Mouse (Mus musculus) lung, embryonic 14.5 days (tissue): ENCODE data around the gene Hist1h2aa. TPM values are rescaled to one million over a fixed set of nuclear protein-coding genes. Genes with fewer than 3 reads are reported as not detected.

Experiments
- ATAC-seq: fragments of 200-750 bp; cut with Nextera tagmentation; 2 replicates; pipeline ENCODE4 v1.8.0; 2017; ENCODE audit warnings: mild to moderate bottlenecking, moderate TSS enrichment, moderate library complexity; ENCODE audit not compliant: insufficient read depth
- DNase-seq: peaks from one replicate; pipeline ENCODE4 v3.0.0-alpha.2; 2015
- H3K27ac ChIP-seq: fragments of 300-500 bp; sonication (generic); 2 replicates; pipeline ENCODE4 v1.5.1; 2014; ENCODE audit warnings: low read depth, mild to moderate bottlenecking, moderate library complexity
- H3K27me3 ChIP-seq: fragments of 300-500 bp; sonication (generic); 2 replicates; pipeline ENCODE4 v1.6.1; 2014; ENCODE audit warnings: low read length, control low read depth; ENCODE audit not compliant: insufficient read depth
- H3K36me3 ChIP-seq: fragments of 300-500 bp; sonication (generic); 2 replicates; pipeline ENCODE4 v1.6.1; 2014; ENCODE audit warnings: control low read depth; ENCODE audit not compliant: insufficient read depth
- H3K4me1 ChIP-seq: fragments of 300-500 bp; sonication (generic); 2 replicates; pipeline ENCODE4 v1.6.1; 2014; ENCODE audit warnings: antibody characterized with exemption, control low read depth; ENCODE audit not compliant: insufficient read depth
- H3K4me2 ChIP-seq: fragments of 300-500 bp; sonication (generic); 2 replicates; pipeline ENCODE4 v1.6.1; 2014; ENCODE audit warnings: mild to moderate bottlenecking
- H3K4me3 ChIP-seq: fragments of 300-500 bp; sonication (generic); 2 replicates; pipeline ENCODE4 v1.5.1; 2014; ENCODE audit warnings: low read depth, low read length
- H3K9ac ChIP-seq: fragments of 300-500 bp; sonication (generic); 2 replicates; pipeline ENCODE4 v1.6.1; 2014
- H3K9me3 ChIP-seq: fragments of 300-500 bp; sonication (generic); 2 replicates; pipeline ENCODE4 v1.6.1; 2016; ENCODE audit warnings: low read depth, low read length, control low read depth
- CTCF ChIP-seq: IDR thresholded peaks from 2 replicates; pipeline ENCODE4 v1.5.1; 2016; ENCODE audit warnings: antibody characterized with exemption, low read depth
- WGBS: fragments of 180-500 bp; shearing (Covaris S2); extraction: QIAGEN DNeasy Blood & Tissue Kit; methylation state at CpG from one replicate; pipeline ENCODE4 v1.1.7; 2014; 5-methylcytosine and 5-hydroxymethylcytosine counted together
- polyA plus RNA-seq: library from polyadenylated mRNA; unstranded; fragments of >200 nt; fragmentation: Nextera tagmentation; extraction: Ambion mirVana; gene quantifications from 2 replicates; pipeline ENCODE4 v1.2.1, GENCODE M21; 2014

Hist1h2aa gene
- not detected in 2 replicates for polyA plus RNA-seq

- H3K9ac ChIP-seq: no peak within 1 kb of the TSS
- DNase-seq: no peak
- 90% methylated on average over 10 of the region's 10 CpGs for WGBS
Measured at GRCm38 (mm10) chr13:23934211-23934520, at the start of gene Hist1h2aa. Gene Hist1h2aa (plus strand): TSS chr13:23934462.

DNA sequence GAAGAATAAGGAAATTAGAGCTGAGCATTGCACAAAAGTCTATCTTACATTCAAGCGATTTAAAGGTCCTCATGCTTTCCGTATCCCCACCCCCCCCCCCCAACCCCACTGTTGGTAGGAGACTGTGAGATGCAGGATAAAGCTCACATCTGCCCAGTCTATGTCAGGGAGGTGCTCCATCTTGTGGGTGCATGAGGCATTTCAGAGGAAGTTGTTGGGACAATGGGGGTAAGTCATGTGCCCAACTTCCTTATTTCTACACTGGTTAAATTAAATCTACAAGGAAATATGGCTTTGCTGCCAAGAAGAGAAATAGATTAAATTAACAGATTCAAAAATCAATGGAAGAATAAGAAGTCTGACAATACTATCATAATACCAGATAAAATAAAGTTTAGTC is 48.7 kb upstream of the Hist1h2aa start:
- Histone ChIP-seq H3K9ac (no peak overlapping the region), H3K27ac (no peak overlapping the region), H3K36me3 (no peaks in the 10 kb centered on the region), H3K4me2 (no peak overlapping the region), H3K9me3 (no peaks in the 10 kb centered on the region), H3K27me3 (no peaks in the 10 kb centered on the region), H3K4me3 (no peak overlapping the region), H3K4me1 (no peaks in the 10 kb centered on the region)
- TF ChIP-seq CTCF: peak; percentile 58
- 25% methylated on average over 2 of the region's 2 CpGs for WGBS
- no peak; the same call in 1 of the 2 replicates for ATAC-seq
- peak; percentile 59 for DNase-seq

More at GRCm38 (mm10) chr13:23934211-23934520, at the start of gene Hist1h2aa:
- H3K9me3 ChIP-seq: no peaks in the 10 kb centered on the region
- TF ChIP-seq CTCF: no peak
- no peaks in the 10 kb centered on the region for H3K4me1 ChIP-seq
- ATAC-seq: no peak
- H3K36me3 ChIP-seq: no peaks in the 10 kb centered on the region
- no peak within 1 kb of the TSS for H3K4me2 ChIP-seq
- no peaks in the 10 kb centered on the region for H3K27me3 ChIP-seq
- H3K27ac ChIP-seq: no peak within 1 kb of the TSS
- H3K4me3 ChIP-seq: no peak within 1 kb of the TSS

DNA sequence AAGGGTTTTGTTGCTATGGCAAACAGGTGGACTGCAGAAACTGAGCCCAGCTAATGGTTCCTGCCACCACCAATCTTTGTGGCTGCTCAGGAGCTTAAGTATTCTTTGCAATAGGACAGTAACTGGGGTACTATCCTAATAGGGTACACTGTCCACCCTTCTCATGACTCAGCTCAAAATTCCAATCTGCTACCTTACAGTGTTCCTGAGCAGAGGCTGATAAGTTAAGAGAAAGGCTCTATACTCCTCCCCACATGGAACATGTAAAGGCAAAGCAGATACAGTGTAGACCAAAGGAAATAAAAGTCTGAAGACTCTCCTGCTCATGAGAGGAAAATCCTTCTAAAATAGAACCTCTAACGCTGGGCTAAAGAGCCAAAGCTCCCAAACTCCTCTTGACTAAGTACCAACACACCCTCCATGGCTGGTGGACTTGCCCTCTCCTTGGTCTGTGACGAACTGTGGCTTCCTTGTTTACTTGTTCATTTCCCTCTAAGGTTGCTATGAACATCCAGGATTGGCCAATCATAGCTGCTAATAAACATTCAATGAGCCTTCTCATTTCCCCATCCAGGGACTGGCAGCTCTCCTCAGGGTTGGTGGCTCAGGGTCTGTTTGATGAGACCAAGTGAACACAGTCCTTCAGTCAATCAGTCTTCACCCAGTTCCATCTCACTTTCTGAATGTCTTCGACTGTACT is 47.1 kb upstream of the Hist1h2aa start:
- ATAC-seq (no peak), DNase-seq (no peak)
- no peak overlapping the region for H3K4me3 ChIP-seq
- H3K4me2 ChIP-seq: no peak overlapping the region
- no peak overlapping the region for H3K9ac ChIP-seq
- no peak overlapping the region for H3K27ac ChIP-seq
- no peak for TF ChIP-seq CTCF
- no peaks in the 10 kb centered on the region for H3K36me3 ChIP-seq
- no peaks in the 10 kb centered on the region for H3K27me3 ChIP-seq
- no peaks in the 10 kb centered on the region for H3K9me3 ChIP-seq
- WGBS: 67% methylated on average over 3 of the region's 3 CpGs
- no peaks in the 10 kb centered on the region for H3K4me1 ChIP-seq

- H3K4me1 ChIP-seq: no peaks in the 10 kb centered on the region
- no peak overlapping the region for H3K27ac ChIP-seq
- H3K4me3 ChIP-seq: no peak overlapping the region
- H3K9me3 ChIP-seq: no peaks in the 10 kb centered on the region
- no peaks in the 10 kb centered on the region for H3K36me3 ChIP-seq
- no peak overlapping the region for H3K4me2 ChIP-seq
- DNase-seq: no peak
- peak; percentile 49; the same call in 1 of the 2 replicates for ATAC-seq
- 50% methylated on average over 6 of the region's 6 CpGs for WGBS
- H3K9ac ChIP-seq: no peak overlapping the region
- H3K27me3 ChIP-seq: no peaks in the 10 kb centered on the region
- no peak for TF ChIP-seq CTCF
Measured at GRCm38 (mm10) chr13:23889011-23889605, 45.2 kb upstream of the Hist1h2aa start.

DNA sequence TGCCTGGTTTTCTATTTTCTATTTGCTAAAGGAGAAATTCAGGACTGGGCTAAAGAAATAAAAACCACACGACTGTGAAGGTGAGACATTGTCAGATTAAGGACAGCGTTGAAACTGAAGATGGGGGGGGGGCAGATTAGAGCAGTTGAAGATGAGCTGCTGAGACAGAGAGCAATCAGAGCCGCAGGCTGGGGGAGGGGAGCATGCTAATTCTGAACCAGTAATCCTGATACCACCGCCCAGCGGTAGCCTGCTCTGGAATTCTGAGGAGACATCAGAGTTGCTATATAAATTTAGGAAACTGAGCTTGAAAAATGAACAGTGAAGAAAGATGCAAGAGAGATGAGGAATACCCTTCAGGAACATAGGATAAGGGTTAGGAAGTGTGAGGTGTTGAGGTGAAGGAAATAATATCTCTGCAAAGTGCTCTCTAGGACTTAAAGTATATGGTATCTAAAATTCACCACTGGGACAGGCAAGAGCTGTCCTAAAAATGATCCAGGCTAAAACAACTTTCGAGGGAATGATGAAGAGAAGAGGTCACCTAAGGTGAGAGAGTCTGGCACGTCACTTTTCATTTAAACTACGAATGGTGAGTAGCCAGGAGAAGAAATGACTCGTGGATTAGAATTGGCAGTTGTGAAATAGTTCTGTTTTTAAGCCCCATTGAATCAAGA is 41.5 kb upstream of the Hist1h2aa start:
- no peak for TF ChIP-seq CTCF
- no peaks in the 10 kb centered on the region for H3K36me3 ChIP-seq

DNA sequence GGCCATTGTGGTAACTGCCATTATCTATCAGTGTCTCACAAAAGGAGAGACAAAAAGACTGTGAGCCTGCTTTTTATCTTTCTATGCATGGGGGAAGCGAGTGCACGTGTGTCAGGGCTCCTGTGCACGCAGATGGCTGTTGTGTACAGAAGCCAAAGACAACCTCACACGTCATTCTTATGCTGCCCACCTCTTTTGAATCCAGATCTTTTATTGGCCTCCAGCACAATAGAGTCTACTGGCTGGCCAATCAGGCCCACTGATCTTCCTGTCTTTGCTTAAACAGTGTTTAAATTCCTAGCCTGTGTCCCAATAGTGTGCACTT is 41.0 kb upstream of the Hist1h2aa start:
- H3K9ac ChIP-seq: no peak overlapping the region
- no peak overlapping the region for H3K27ac ChIP-seq
- no peaks in the 10 kb centered on the region for H3K9me3 ChIP-seq
- 51% methylated on average over 4 of the region's 4 CpGs for WGBS
- H3K36me3 ChIP-seq: no peaks in the 10 kb centered on the region
- ATAC-seq (no peak), DNase-seq (no peak)
- no peak overlapping the region for H3K4me2 ChIP-seq
- TF ChIP-seq CTCF: no peak
- no peaks in the 10 kb centered on the region for H3K27me3 ChIP-seq
- no peak overlapping the region for H3K4me3 ChIP-seq
- no peaks in the 10 kb centered on the region for H3K4me1 ChIP-seq

More for the DNA sequence above, 41.5 kb upstream of the Hist1h2aa start:
- Histone ChIP-seq H3K9ac (no peak overlapping the region), H3K27me3 (no peaks in the 10 kb centered on the region), H3K4me1 (no peaks in the 10 kb centered on the region), H3K4me3 (no peak overlapping the region), H3K9me3 (no peaks in the 10 kb centered on the region), H3K4me2 (no peak overlapping the region), H3K27ac (no peak overlapping the region)
- WGBS: 28% methylated on average over 9 of the region's 9 CpGs
- ATAC-seq (no peak), DNase-seq (no peak)

DNA sequence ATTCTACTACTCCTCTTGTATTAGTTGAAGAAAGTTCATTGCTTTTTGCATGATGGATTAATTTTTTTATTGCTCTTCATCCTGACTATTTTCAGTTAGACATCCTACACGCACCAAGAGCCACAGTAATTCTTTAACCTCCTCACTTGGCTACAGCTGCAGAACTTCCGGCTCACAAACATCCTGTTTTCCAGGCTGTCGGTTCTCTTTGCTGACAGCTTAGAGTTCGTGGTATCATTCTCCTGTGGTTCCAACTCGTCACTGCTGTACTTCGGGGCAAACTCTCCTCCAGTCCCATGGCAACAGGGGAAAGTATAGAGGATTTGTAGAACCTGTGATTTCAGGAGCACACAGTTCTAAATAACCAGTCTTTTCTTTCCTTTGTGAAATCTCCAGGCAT is 36.0 kb upstream of the Hist1h2aa start:
- Histone ChIP-seq H3K4me2 (no peak overlapping the region), H3K9ac (no peak overlapping the region), H3K27me3 (no peaks in the 10 kb centered on the region), H3K4me1 (no peaks in the 10 kb centered on the region), H3K9me3 (no peaks in the 10 kb centered on the region), H3K4me3 (no peak overlapping the region), H3K36me3 (no peaks in the 10 kb centered on the region), H3K27ac (no peak overlapping the region)
- ATAC-seq (no peak), DNase-seq (peak; percentile 62)
- WGBS: 27% methylated on average over 6 of the region's 6 CpGs
- no peak for TF ChIP-seq CTCF
